Mouse (Mus musculus) liver, embryonic 14.5 days (tissue): ENCODE results near the gene Tbc1d14.

Experiments
- CTCF ChIP-seq: IDR thresholded peaks from 2 replicates; pipeline ENCODE4 v1.5.1; 2016; ENCODE audit warnings: antibody characterized with exemption, low read depth, control low read depth
- EP300 ChIP-seq: IDR thresholded peaks from 2 replicates; pipeline ENCODE4 v1.6.1; 2016; ENCODE audit warnings: antibody characterized with exemption, low read depth

DNA sequence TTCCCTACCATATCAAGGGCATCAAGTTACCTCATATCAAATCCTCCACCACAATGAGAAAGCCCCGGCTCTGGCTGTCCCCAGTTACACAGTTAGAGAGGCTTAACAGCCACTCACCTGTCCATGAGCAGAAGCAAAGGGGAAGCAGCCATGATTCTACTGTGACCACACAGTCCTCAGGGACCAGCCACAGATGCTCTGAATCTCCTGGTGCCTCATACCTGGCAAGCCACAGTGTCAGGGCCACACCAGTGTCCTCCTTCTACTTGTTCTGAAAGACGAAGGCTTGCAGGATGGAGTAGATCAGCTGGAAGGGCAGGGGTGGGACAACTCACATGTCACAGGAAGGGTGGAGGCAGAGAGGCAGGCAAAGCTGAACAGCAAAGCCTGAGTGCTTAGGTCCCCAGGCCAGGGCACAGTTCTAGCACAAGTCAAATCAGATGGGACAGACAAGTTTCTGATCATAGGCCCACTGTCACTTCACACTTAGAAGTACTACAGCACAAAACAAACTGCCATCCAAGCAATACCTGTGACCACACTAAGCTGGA, 39.9 kb downstream of the Tbc1d14 start:
- TF ChIP-seq CTCF, result no peak
- TF ChIP-seq EP300, result no peak
